Mouse (Mus musculus) embryonic facial prominence, embryonic 13.5 days (tissue): Measurements from ENCODE around the gene Cdc42se1. TPM values are rescaled to one million over a fixed set of nuclear protein-coding genes. Genes with fewer than 3 reads are reported as not detected.
A peak's percentile ranks its signal among the peaks of the same experiment; 100 is the strongest.

Experiments
- ATAC-seq: fragments of 200-750 bp; cut with Nextera tagmentation; 2 replicates; pipeline ENCODE4 v1.8.0; 2017; ENCODE audit warnings: low read depth; ENCODE audit not compliant: insufficient number of reproducible peaks, insufficient read depth, low FRiP score, low TSS enrichment
- H3K27ac ChIP-seq: fragments of 300-500 bp; sonication (generic); 2 replicates; pipeline ENCODE4 v1.5.1; 2015; ENCODE audit warnings: moderate library complexity, mild to moderate bottlenecking, inconsistent platforms
- H3K27me3 ChIP-seq: fragments of 300-500 bp; sonication (generic); 2 replicates; pipeline ENCODE4 v1.6.1; 2015; ENCODE audit warnings: mild to moderate bottlenecking, inconsistent platforms
- H3K36me3 ChIP-seq: fragments of 300-500 bp; sonication (generic); 2 replicates; pipeline ENCODE4 v1.6.1; 2015; ENCODE audit warnings: mild to moderate bottlenecking, inconsistent platforms
- H3K4me1 ChIP-seq: fragments of 300-500 bp; sonication (generic); 2 replicates; pipeline ENCODE4 v1.6.1; 2015; ENCODE audit warnings: inconsistent platforms
- H3K4me2 ChIP-seq: fragments of 300-500 bp; sonication (generic); 2 replicates; pipeline ENCODE4 v1.6.1; 2015; ENCODE audit warnings: moderate library complexity, mild to moderate bottlenecking, inconsistent platforms
- H3K4me3 ChIP-seq: fragments of 300-500 bp; sonication (generic); 2 replicates; pipeline ENCODE4 v1.5.1; 2015; ENCODE audit warnings: mild to moderate bottlenecking, inconsistent platforms
- H3K9ac ChIP-seq: fragments of 300-500 bp; sonication (generic); 2 replicates; pipeline ENCODE4 v1.6.1; 2015; ENCODE audit warnings: mild to moderate bottlenecking, inconsistent platforms
- H3K9me3 ChIP-seq: fragments of 300-500 bp; sonication (generic); 2 replicates; pipeline ENCODE4 v1.6.1; 2016; ENCODE audit warnings: inconsistent platforms
- WGBS: fragments of 180-500 bp; shearing (Covaris S2); methylation state at CpG from one replicate; pipeline ENCODE4 v1.1.7; 2015; ENCODE audit warnings: mixed read lengths; 5-methylcytosine and 5-hydroxymethylcytosine counted together
- polyA plus RNA-seq: library from polyadenylated mRNA; unstranded; fragments of >200 nt; fragmentation: Nextera tagmentation; extraction: Ambion mirVana; gene quantifications from 2 replicates; pipeline ENCODE4 v1.2.1, GENCODE M21; 2015

Gene Cdc42se1
- 89.6 and 91.2 TPM in 2 replicates for polyA plus RNA-seq

- Histone ChIP-seq H3K4me1 (peaks cover 41% of the 10 kb centered on the region), H3K27ac (peak within 1 kb of the TSS; percentile 97), H3K4me3 (peak within 1 kb of the TSS; percentile 82), H3K4me2 (peak within 1 kb of the TSS; percentile 88), H3K9ac (peak within 1 kb of the TSS; percentile 95), H3K9me3 (no peaks in the 10 kb centered on the region), H3K27me3 (no peaks in the 10 kb centered on the region), H3K36me3 (peaks cover 38% of the 10 kb centered on the region)
- ATAC-seq, result peak; percentile 77
- under 1% methylated on average over 64 of the region's 64 CpGs for WGBS
Measured at GRCm38 (mm10) chr3:95228148-95228893, at the start of gene Cdc42se1. Cdc42se1 (plus strand) TSS chr3:95228732.

DNA sequence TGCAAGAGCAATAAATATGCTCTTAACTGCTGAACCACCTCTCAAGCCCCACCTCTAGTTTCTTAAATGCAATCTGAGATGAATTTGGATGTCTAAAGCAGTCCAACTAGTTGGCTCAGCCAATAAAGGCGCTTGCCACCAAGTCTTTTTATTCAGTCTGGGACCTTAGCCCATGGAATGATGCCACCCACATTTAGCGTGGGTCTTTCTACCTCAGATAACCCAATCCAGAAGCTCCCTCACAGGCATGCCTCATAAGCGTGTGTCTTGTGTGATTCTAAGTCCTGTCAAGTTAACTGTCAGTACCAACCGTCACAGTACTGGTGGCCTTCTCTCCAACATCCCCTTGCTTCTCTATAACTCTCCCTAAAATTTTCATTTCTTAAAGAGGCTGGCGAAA, 49.6 kb upstream of the Cdc42se1 start:
- Histone ChIP-seq H3K27me3 (peaks cover 3% of the 10 kb centered on the region), H3K4me3 (no peak overlapping the region), H3K9me3 (no peaks in the 10 kb centered on the region), H3K4me1 (peaks cover 4% of the 10 kb centered on the region), H3K9ac (no peak overlapping the region), H3K4me2 (no peak overlapping the region), H3K36me3 (peaks cover 14% of the 10 kb centered on the region), H3K27ac (no peak overlapping the region)
- no peak for ATAC-seq
- WGBS, result 79% methylated on average over 5 of the region's 5 CpGs

- no peak for ATAC-seq
- 71% methylated on average over 3 of the region's 3 CpGs for WGBS
- Histone ChIP-seq H3K4me2 (no peak overlapping the region), H3K4me3 (no peak overlapping the region), H3K4me1 (no peaks in the 10 kb centered on the region), H3K36me3 (peaks cover 23% of the 10 kb centered on the region), H3K9me3 (no peaks in the 10 kb centered on the region), H3K9ac (no peak overlapping the region), H3K27me3 (no peaks in the 10 kb centered on the region; the same call in 1 of the 2 replicates), H3K27ac (no peak overlapping the region)
Measured at GRCm38 (mm10) chr3:95179890-95180289, 48.6 kb upstream of the Cdc42se1 start.

- Histone ChIP-seq H3K9ac (no peak overlapping the region), H3K4me3 (no peak overlapping the region), H3K27ac (no peak overlapping the region), H3K27me3 (no peaks in the 10 kb centered on the region), H3K4me2 (no peak overlapping the region), H3K36me3 (peaks cover 42% of the 10 kb centered on the region), H3K4me1 (no peaks in the 10 kb centered on the region), H3K9me3 (no peaks in the 10 kb centered on the region)
- no peak for ATAC-seq
- WGBS, result 64% methylated on average over 1 of the region's 1 CpGs
Measured at GRCm38 (mm10) chr3:95181841-95182240, 46.7 kb upstream of the Cdc42se1 start.

GRCm38 (mm10) chr3:95184796-95185577, 43.5 kb upstream of the Cdc42se1 start:
- Histone ChIP-seq H3K4me1 (no peaks in the 10 kb centered on the region), H3K4me3 (no peak overlapping the region), H3K27ac (no peak overlapping the region), H3K36me3 (peaks cover 73% of the 10 kb centered on the region), H3K9ac (no peak overlapping the region), H3K9me3 (no peaks in the 10 kb centered on the region), H3K27me3 (no peaks in the 10 kb centered on the region), H3K4me2 (no peak overlapping the region)
- no peak for ATAC-seq
- 94% methylated on average over 9 of the region's 9 CpGs for WGBS

DNA sequence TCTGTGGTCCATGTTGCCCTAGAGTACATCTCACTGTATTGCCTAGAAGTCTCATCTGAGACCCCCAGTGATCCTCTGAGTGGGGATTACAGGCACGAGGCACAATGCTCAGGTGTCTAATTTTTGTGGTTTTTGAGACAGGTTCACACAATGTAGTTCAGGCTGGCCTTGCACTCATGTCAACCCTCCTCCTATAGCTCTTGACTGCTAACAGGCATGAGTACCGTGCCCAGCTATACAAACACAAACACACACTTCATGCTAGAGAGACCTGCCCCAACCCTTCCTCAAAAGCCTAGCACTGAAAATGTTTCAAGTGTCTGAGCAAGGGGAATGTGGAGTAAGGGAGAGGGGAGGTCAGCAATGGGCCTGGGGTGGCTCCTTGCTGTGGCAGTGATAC, 42.4 kb upstream of the Cdc42se1 start:
- Histone ChIP-seq H3K9ac (no peak overlapping the region), H3K4me3 (no peak overlapping the region), H3K9me3 (no peaks in the 10 kb centered on the region), H3K4me1 (no peaks in the 10 kb centered on the region), H3K27me3 (no peaks in the 10 kb centered on the region), H3K27ac (no peak overlapping the region), H3K36me3 (peaks cover 78% of the 10 kb centered on the region), H3K4me2 (no peak overlapping the region)
- no peak for ATAC-seq
- WGBS, result 87% methylated on average over 2 of the region's 2 CpGs

DNA sequence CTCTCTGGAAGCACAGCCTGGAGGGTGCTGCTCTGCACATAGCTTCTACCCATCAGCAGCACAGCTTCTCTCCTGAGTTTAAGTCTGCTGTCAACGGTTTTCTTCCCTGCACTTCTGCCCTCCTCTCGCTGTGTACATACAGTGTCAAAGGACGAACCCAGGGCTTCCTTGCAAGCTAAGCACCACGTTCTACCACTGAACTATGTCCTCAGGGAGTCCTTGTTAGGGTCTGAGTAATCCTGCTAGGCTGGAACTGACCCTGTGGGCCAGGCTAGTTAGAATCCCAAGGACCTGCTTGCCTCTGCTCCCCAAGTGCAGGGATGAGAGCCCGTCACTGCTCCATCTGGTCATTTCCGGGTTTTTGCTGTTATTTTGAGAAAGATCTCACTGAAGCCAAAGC, 41.6 kb upstream of the Cdc42se1 start:
- ATAC-seq, result no peak
- Histone ChIP-seq H3K9ac (no peak overlapping the region), H3K27me3 (no peaks in the 10 kb centered on the region), H3K27ac (no peak overlapping the region), H3K36me3 (peaks cover 79% of the 10 kb centered on the region), H3K4me1 (no peaks in the 10 kb centered on the region), H3K4me2 (no peak overlapping the region), H3K9me3 (no peaks in the 10 kb centered on the region), H3K4me3 (no peak overlapping the region)
- WGBS, result 90% methylated on average over 6 of the region's 6 CpGs

DNA sequence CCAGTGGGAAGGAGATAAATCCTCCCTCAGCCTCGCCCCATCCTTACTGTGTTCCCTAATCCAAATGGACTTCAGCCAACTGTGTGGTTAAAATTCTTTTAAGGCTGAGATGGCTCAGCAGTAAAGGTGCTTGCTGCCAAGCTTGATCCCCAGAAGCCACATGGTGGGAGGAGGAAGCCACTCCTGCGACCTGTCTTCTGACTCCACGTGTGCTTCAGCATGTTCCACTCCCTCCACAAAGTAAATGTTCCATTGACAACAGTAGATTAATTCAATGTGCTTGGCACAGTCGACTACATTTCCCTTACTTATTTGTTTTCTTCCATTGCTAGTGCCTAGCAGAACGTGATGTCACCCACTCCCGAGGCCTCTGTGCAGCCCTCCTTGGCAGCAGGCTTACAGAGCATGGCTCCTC, 33.8 kb upstream of the Cdc42se1 start:
- no peak overlapping the region for H3K4me2 ChIP-seq
- H3K36me3 ChIP-seq, result peaks cover 76% of the 10 kb centered on the region
- H3K4me1 ChIP-seq, result peaks cover 4% of the 10 kb centered on the region; the same call in 1 of the 2 replicates
- no peaks in the 10 kb centered on the region for H3K27me3 ChIP-seq
- H3K27ac ChIP-seq, result peak overlapping the region; percentile 23; the same call in 1 of the 2 replicates
- no peak overlapping the region for H3K9ac ChIP-seq
- no peak overlapping the region for H3K4me3 ChIP-seq
- no peaks in the 10 kb centered on the region for H3K9me3 ChIP-seq
- ATAC-seq, result no peak
- 71% methylated on average over 6 of the region's 6 CpGs for WGBS

- H3K9ac ChIP-seq, result no peak overlapping the region
- no peak overlapping the region for H3K4me2 ChIP-seq
- H3K9me3 ChIP-seq, result no peaks in the 10 kb centered on the region
- H3K36me3 ChIP-seq, result peaks cover 78% of the 10 kb centered on the region
- no peak for ATAC-seq
- H3K4me3 ChIP-seq, result no peak overlapping the region
- WGBS, result 83% methylated on average over 2 of the region's 2 CpGs
- H3K4me1 ChIP-seq, result peaks cover 4% of the 10 kb centered on the region; the same call in 1 of the 2 replicates
- no peaks in the 10 kb centered on the region for H3K27me3 ChIP-seq
- no peak overlapping the region for H3K27ac ChIP-seq
Measured at GRCm38 (mm10) chr3:95195772-95196171, 32.8 kb upstream of the Cdc42se1 start.

DNA sequence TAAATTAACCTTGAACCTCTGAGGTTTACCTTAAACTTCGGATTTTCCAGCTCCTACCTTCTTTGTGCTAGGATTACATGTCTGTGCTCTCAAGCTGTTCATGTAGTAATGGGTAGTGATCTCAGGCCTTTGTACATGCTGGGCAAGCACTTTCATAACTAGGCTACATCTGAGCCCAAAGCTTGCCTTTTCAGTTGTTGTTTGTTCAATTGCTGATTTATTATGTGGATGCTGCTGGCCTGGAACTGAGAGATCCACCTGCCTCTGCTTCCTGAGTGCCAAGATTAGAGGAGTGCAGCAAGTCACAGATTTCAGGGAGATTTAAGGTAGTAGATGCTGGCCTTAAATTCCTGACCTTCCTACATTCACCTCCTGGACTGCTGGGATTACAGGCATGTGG, 29.4 kb upstream of the Cdc42se1 start:
- H3K4me2 ChIP-seq, result no peak overlapping the region
- no peak overlapping the region for H3K4me3 ChIP-seq
- H3K27me3 ChIP-seq, result no peaks in the 10 kb centered on the region
- peaks cover 89% of the 10 kb centered on the region for H3K36me3 ChIP-seq
- peaks cover 8% of the 10 kb centered on the region; the same call in 1 of the 2 replicates for H3K4me1 ChIP-seq
- no peaks in the 10 kb centered on the region for H3K9me3 ChIP-seq
- ATAC-seq, result no peak
- H3K9ac ChIP-seq, result no peak overlapping the region
- no peak overlapping the region for H3K27ac ChIP-seq
- 69% methylated on average over 1 of the region's 1 CpGs for WGBS

GRCm38 (mm10) chr3:95200132-95200531, 28.4 kb upstream of the Cdc42se1 start:
- no peak for ATAC-seq
- no peaks in the 10 kb centered on the region for H3K27me3 ChIP-seq
- no peak overlapping the region; the same call in 1 of the 2 replicates for H3K9ac ChIP-seq
- 73% methylated on average over 7 of the region's 7 CpGs for WGBS
- 0 out of 2 replicates have a peak overlapping the region, but pooled peaks have one; percentile 8 for H3K27ac ChIP-seq
- no peaks in the 10 kb centered on the region for H3K9me3 ChIP-seq
- peaks cover 89% of the 10 kb centered on the region for H3K36me3 ChIP-seq
- H3K4me1 ChIP-seq, result 0 out of 2 replicates have a peak, but pooled peaks cover 4% of the 10 kb centered on the region
- no peak overlapping the region for H3K4me2 ChIP-seq
- H3K4me3 ChIP-seq, result no peak overlapping the region
